Mouse (Mus musculus) small intestine, adult 2 months (tissue): ENCODE results near the gene Brip1.

Experiments
- CTCF ChIP-seq: fragments of 200-500 bp; IDR thresholded peaks from 2 replicates; pipeline ENCODE4 v1.5.1; 2012; ENCODE audit warnings: low read depth, mild to moderate bottlenecking, control low read depth, inconsistent platforms, low read length, moderate library complexity, mixed read lengths; ENCODE audit not compliant: insufficient replicate concordance, insufficient read length; ENCODE audit errors: extremely low read depth
- POLR2A ChIP-seq: fragments of 200-500 bp; IDR thresholded peaks from 2 replicates; pipeline ENCODE4 v1.6.1; 2012; ENCODE audit warnings: low read depth, mild to moderate bottlenecking, control low read depth, inconsistent platforms, low read length, moderate library complexity

- no peak for TF ChIP-seq POLR2A
- no peak for TF ChIP-seq CTCF
These were observed 162.3 kb downstream of the Brip1 start for GRCm38 (mm10) chr11:86038701-86039100.
